In the genomic region with DNA sequence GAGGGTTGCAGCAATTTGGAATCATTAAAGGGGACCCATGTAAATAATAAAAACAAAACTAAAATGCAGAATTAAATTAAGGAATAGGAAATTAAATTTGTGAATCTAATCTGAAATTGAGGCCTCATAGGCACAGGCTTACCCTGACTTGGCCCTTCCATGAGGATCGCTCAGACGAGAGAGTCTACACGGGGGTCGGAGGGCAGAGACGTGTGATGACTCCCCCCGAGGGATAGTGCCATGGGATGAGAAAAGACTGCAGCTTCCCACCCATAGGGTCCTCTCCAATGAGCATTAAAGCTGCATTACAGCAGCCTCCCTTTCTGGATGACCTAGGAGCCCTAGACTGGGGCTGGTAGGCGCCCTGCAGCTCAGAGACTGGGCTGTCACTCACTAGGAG, we compare ENCODE assay signal across 12 mouse cellular contexts.
DNase-seq lines count a peak whose midpoint lies in the region; ATAC-seq and TF ChIP-seq lines count a peak whose summit lies in the region.
"Had no signal": no experiment of that assay in that cellular context is flagged by ENCODE, and none has a peak within 500 bp of the region (broad histone marks: within the 10 kb centered on the region; RNA-seq: fewer than 3 reads in every experiment).

No protein-coding gene starts in this region.

- ATAC-seq in hindbrain, embryonic 15.5 days (ENCODE audit: low FRiP score, low read depth): no peak
- no peak for ATAC-seq in heart, embryonic 12.5 days (ENCODE audit: insufficient number of reproducible peaks, low FRiP score)

- no peak for TF ChIP-seq CTCF in gastrocnemius, adult 2 months (IDR thresholded peaks at IDR 0.05)

- H3K9ac ChIP-seq in hindbrain, embryonic 15.5 days: no peak overlapping the region
- no peak overlapping the region for H3K9ac ChIP-seq in heart, embryonic 12.5 days
- H3K9ac ChIP-seq: limb, embryonic 15.5 days had no signal

- no peaks in the 10 kb centered on the region for H3K9me3 ChIP-seq in hindbrain, embryonic 15.5 days
- H3K9me3 ChIP-seq in heart, embryonic 12.5 days (replicated peaks): 0 out of 2 replicates have a peak, but pooled peaks cover 4% of the 10 kb centered on the region
- H3K9me3 ChIP-seq: limb, embryonic 15.5 days had no signal

- peaks cover 23% of the 10 kb centered on the region for H3K4me1 ChIP-seq in hindbrain, embryonic 15.5 days (replicated peaks)
- H3K4me1 ChIP-seq in heart, embryonic 12.5 days (replicated peaks): peaks cover 40% of the 10 kb centered on the region

- no peak for DNase-seq in gastrocnemius, adult 2 months
- no peak for DNase-seq in gastrocnemius, adult 18-20 months (ENCODE audit: low spot score)
- DNase-seq in retina, embryonic 14.5 days (ENCODE audit: low spot score): peak; percentile 32
- no peak for DNase-seq in retina, postnatal 1 day
- no peak for DNase-seq in B cell, adult 2 months
- no peak for DNase-seq in right cerebral cortex, adult 2 months (ENCODE audit: low spot score in 2 of 2)
- DNase-seq: adrenal gland, postnatal 14 days; kidney, postnatal 4 days; lung, adult 2 months had no signal

- H3K4me2 ChIP-seq in hindbrain, embryonic 15.5 days: peak overlapping the region; percentile 28
- H3K4me2 ChIP-seq in heart, embryonic 12.5 days: no peak overlapping the region
- H3K4me2 ChIP-seq: limb, embryonic 15.5 days had no signal

- intact Hi-C loops in gastrocnemius, adult 2 months (cut with DNase I): no loop called here

- no peaks in the 10 kb centered on the region for H3K36me3 ChIP-seq in hindbrain, embryonic 15.5 days
- no peaks in the 10 kb centered on the region for H3K36me3 ChIP-seq in heart, embryonic 12.5 days
- H3K36me3 ChIP-seq: limb, embryonic 15.5 days had no signal

- peak overlapping the region; percentile 80 for H3K27ac ChIP-seq in gastrocnemius, adult 2 months
- H3K27ac ChIP-seq in hindbrain, embryonic 15.5 days (replicated peaks): peak overlapping the region; percentile 52; the same call in 1 of the 2 replicates
- H3K27ac ChIP-seq in heart, embryonic 12.5 days (ENCODE audit: poor library complexity, severe bottlenecking): no peak overlapping the region
- H3K27ac ChIP-seq: limb, embryonic 15.5 days had no signal

- 53% methylated on average over 7 of the region's 7 CpGs for WGBS in hindbrain, embryonic 15.5 days
- 82% methylated on average over 7 of the region's 7 CpGs for WGBS in heart, embryonic 12.5 days

- peak overlapping the region; percentile 55 for H3K4me3 ChIP-seq in gastrocnemius, adult 2 months
- no peak overlapping the region for H3K4me3 ChIP-seq in hindbrain, embryonic 15.5 days
- H3K4me3 ChIP-seq in heart, embryonic 12.5 days: no peak overlapping the region
- H3K4me3 ChIP-seq: limb, embryonic 15.5 days had no signal

- H3K27me3 ChIP-seq in hindbrain, embryonic 15.5 days: no peaks in the 10 kb centered on the region
- 0 out of 2 replicates have a peak, but pooled peaks cover 3% of the 10 kb centered on the region for H3K27me3 ChIP-seq in heart, embryonic 12.5 days (replicated peaks)
